Mouse (Mus musculus) layer of hippocampus, postnatal 10 days (tissue): ENCODE data around the gene Churc1. TPM values are rescaled to one million over a fixed set of nuclear protein-coding genes. Genes with fewer than 3 reads are reported as not detected.
"Not testable (repeated sequence)": the region's sequence is repeated elsewhere in the genome, so short reads cannot be mapped to it uniquely, and the experiment has no call there.

Source experiments
- DNase-seq, 2 experiments: peaks; one replicate each; pipeline ENCODE4 v3.0.0; 2021; ENCODE audit warnings: low spot score in 2 of 2
- total RNA-seq, 2 experiments: library from RNA; stranded (reverse); gene quantifications; 2 replicates each; pipeline ENCODE4 v1.2.3; 2021

Gene Churc1
- total RNA-seq, 2 experiments from 2014 or later: 45.2 to 49.4 TPM

- not testable (repeated sequence) for DNase-seq
These were observed 27.2 kb downstream of the Churc1 start for GRCm38 (mm10) chr12:76792540-76792939.

GRCm38 (mm10) chr12:76795350-76795749 lies 30.0 kb downstream of the Churc1 start, which contains the start of gene Gpx2:
Gpx2 (minus strand) TSS chr12:76795554.
- DNase-seq: no peak

- DNase-seq: no peak
These were observed 31.7 kb downstream of the Churc1 start for GRCm38 (mm10) chr12:76796938-76797539.

GRCm38 (mm10) chr12:76798008-76798720 lies 32.8 kb downstream of the Churc1 start:
- DNase-seq: no peak

- DNase-seq: no peak
These were observed 37.7 kb downstream of the Churc1 start for GRCm38 (mm10) chr12:76803028-76803427.

GRCm38 (mm10) chr12:76803700-76804252 lies 38.4 kb downstream of the Churc1 start:
- peak in 1 of 2 experiments; percentile 59 for DNase-seq

- no peak for DNase-seq
These were observed 39.9 kb downstream of the Churc1 start for GRCm38 (mm10) chr12:76805056-76805811.

GRCm38 (mm10) chr12:76807796-76808195 lies 42.5 kb downstream of the Churc1 start:
- DNase-seq: no peak

GRCm38 (mm10) chr12:76810491-76810890 lies 45.2 kb downstream of the Churc1 start:
- no peak for DNase-seq

- no peak for DNase-seq
These were observed 45.7 kb downstream of the Churc1 start for GRCm38 (mm10) chr12:76811006-76811405.

- DNase-seq: no peak
These were observed 48.2 kb downstream of the Churc1 start for GRCm38 (mm10) chr12:76813543-76813942.

- DNase-seq: no peak
These were observed 48.8 kb downstream of the Churc1 start for GRCm38 (mm10) chr12:76814120-76814519.

- DNase-seq: no peak
These were observed 51.4 kb downstream of the Churc1 start for GRCm38 (mm10) chr12:76816720-76817119.

GRCm38 (mm10) chr12:76817176-76817575 lies 51.8 kb downstream of the Churc1 start:
- DNase-seq: no peak

- DNase-seq: no peak
These were observed 52.8 kb downstream of the Churc1 start for GRCm38 (mm10) chr12:76818120-76818519.

GRCm38 (mm10) chr12:76818908-76819307 lies 53.6 kb downstream of the Churc1 start:
- DNase-seq: no peak

GRCm38 (mm10) chr12:76819816-76820215 lies 54.5 kb downstream of the Churc1 start:
- DNase-seq: no peak

GRCm38 (mm10) chr12:76820615-76821014 lies 55.3 kb downstream of the Churc1 start:
- DNase-seq: no peak

GRCm38 (mm10) chr12:76822002-76822650 lies 56.8 kb downstream of the Churc1 start:
- DNase-seq: peak; percentile 47 to 62

- DNase-seq: no peak
These were observed 57.3 kb downstream of the Churc1 start, which contains the start of gene Rab15 for GRCm38 (mm10) chr12:76822651-76823041. Rab15 (minus strand) TSS chr12:76822908.

- no peak for DNase-seq
These were observed 59.9 kb downstream of the Churc1 start for GRCm38 (mm10) chr12:76825283-76825682.
